Mouse (Mus musculus) kidney, adult 2 months (tissue): ENCODE measurements around the gene Smarca2.

ENCODE experiments used
- CTCF ChIP-seq: fragments of 200-500 bp; conservative IDR thresholded peaks from 2 replicates; pipeline ENCODE4 v1.5.1; 2011; ENCODE audit warnings: low read depth, mild to moderate bottlenecking, control low read depth, low read length, moderate library complexity, mixed read lengths; ENCODE audit not compliant: insufficient read depth, insufficient read length
- POLR2A ChIP-seq: fragments of 200-500 bp; IDR thresholded peaks from one replicate; pipeline ENCODE4 v1.6.1; 2011; ENCODE audit warnings: low read depth, low read length, control low read depth

GRCm38 (mm10) chr19:26617287-26617686 lies 12.4 kb downstream of the Smarca2 start:
- TF ChIP-seq CTCF: no peak
- no peak for TF ChIP-seq POLR2A
